Mouse (Mus musculus) liver, adult 2 months (tissue): ENCODE results near the gene Musk. TPM values are rescaled to one million over a fixed set of nuclear protein-coding genes. Genes with fewer than 3 reads are reported as not detected.

Experiments used
- DNase-seq: peaks from one replicate; pipeline ENCODE4 v3.0.0-alpha.2; 2011; ENCODE audit warnings: low read depth, low spot score; ENCODE audit errors: extremely low read depth
- H3K27ac ChIP-seq: fragments of 200-500 bp; replicated peaks from 2 replicates; pipeline ENCODE4 v1.5.1; 2012; ENCODE audit warnings: low read depth, mild to moderate bottlenecking, control low read depth, inconsistent platforms, low read length; ENCODE audit not compliant: insufficient read depth
- H3K27me3 ChIP-seq: fragments of 200-500 bp; 2 replicates; pipeline ENCODE4 v1.6.1; 2012; ENCODE audit warnings: mild to moderate bottlenecking, moderate library complexity, low read length, inconsistent platforms; ENCODE audit not compliant: control insufficient read depth, insufficient read depth
- H3K36me3 ChIP-seq: fragments of 200-500 bp; 2 replicates; pipeline ENCODE4 v1.6.1; 2012; ENCODE audit warnings: low read length, inconsistent platforms; ENCODE audit not compliant: control insufficient read depth, insufficient read depth
- H3K4me1 ChIP-seq: fragments of 200-500 bp; 2 replicates; pipeline ENCODE4 v1.6.1; 2011; ENCODE audit warnings: low read length; ENCODE audit not compliant: control insufficient read depth, insufficient read depth
- H3K4me3 ChIP-seq: fragments of 200-500 bp; 2 replicates; pipeline ENCODE4 v1.5.1; 2011; ENCODE audit warnings: low read depth, mild to moderate bottlenecking, control low read depth, low read length, moderate library complexity; ENCODE audit not compliant: insufficient read depth
- H3K79me2 ChIP-seq: fragments of 200-500 bp; 2 replicates; pipeline ENCODE4 v1.6.1; 2012; ENCODE audit warnings: inconsistent platforms, mild to moderate bottlenecking, low read length, moderate library complexity; ENCODE audit not compliant: control insufficient read depth, insufficient read depth
- H3K9ac ChIP-seq: fragments of 200-500 bp; 2 replicates; pipeline ENCODE4 v1.6.1; 2012; ENCODE audit warnings: low read depth, mild to moderate bottlenecking, control low read depth, inconsistent platforms, low read length
- CTCF ChIP-seq: fragments of 200-500 bp; IDR thresholded peaks from 2 replicates; pipeline ENCODE4 v1.5.1; 2011; ENCODE audit warnings: low read depth, low read length, control low read depth
- POLR2A ChIP-seq: fragments of 200-500 bp; IDR thresholded peaks from 2 replicates; pipeline ENCODE4 v1.6.1; 2011; ENCODE audit warnings: low read length, control low read depth; ENCODE audit not compliant: insufficient read depth; ENCODE audit errors: extremely low read depth
- WGBS: fragments of 180-500 bp; shearing (Covaris S2); methylation state at CpG from one replicate; pipeline ENCODE4 v1.1.7; 2018; 5-methylcytosine and 5-hydroxymethylcytosine counted together
- polyA plus RNA-seq: library from polyadenylated mRNA; depleted of rRNA; stranded (reverse); fragments of >200 nt; gene quantifications from 2 replicates; pipeline ENCODE4 v1.2.3, GENCODE M21; 2012
- total RNA-seq: library from RNA; depleted of rRNA; stranded (reverse); fragments of >200 nt; gene quantifications from 2 replicates; pipeline ENCODE4 v1.2.3, GENCODE M21; 2014

The Musk gene
- total and polyA plus RNA-seq, 2 experiments = not detected

DNA sequence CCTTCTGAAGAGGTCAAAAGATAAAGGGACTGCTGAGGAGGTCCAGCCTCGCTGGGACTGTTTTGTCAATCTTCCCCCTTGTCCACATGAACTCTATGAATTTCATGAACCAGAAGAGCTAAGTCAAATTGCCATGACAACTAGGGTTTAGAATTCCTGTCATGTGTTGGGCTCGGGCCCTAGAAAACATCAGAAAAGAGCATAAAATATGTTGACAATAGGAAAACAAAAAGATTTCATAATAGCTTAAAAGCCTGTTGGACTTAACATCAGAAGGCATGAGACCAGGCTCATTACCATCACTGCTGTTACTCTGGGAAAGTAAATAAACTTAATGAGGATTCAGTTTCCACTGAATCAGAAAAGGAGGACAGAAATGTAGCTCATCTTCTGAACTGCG, 46.6 kb downstream of the Musk start:
- no peak for DNase-seq
- H3K36me3 ChIP-seq = no peaks in the 10 kb centered on the region
- whole genome bisulfite sequencing = 72% methylated on average over 3 of the region's 3 CpGs
- H3K4me3 ChIP-seq = no peak overlapping the region
- H3K4me1 ChIP-seq = no peaks in the 10 kb centered on the region
- no peaks in the 10 kb centered on the region for H3K79me2 ChIP-seq
- no peak for TF ChIP-seq CTCF
- TF ChIP-seq POLR2A = no peak
- no peak overlapping the region for H3K9ac ChIP-seq
- H3K27ac ChIP-seq = no peak overlapping the region
- H3K27me3 ChIP-seq = no peaks in the 10 kb centered on the region

DNA sequence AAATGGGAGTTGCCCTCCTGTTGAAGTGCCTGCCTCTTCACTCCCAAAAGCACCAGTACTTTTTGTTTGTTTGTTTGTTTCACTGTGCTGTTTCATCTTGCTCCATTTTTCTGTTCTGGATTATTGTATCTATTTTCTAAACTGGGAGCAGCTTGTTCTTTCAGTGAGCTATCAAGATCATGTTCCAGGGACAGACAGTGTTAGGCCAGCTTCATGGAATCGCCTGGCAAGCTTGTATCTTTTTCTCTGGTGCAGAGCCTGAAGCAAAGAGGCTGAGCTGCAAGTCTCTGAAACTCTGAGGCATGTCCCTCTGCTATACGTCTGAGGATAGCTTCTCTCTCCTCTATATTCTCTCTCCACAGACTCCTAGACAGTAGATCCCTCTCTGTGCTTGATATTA, 50.5 kb downstream of the Musk start:
- Histone ChIP-seq H3K4me1 (no peaks in the 10 kb centered on the region), H3K36me3 (no peaks in the 10 kb centered on the region), H3K4me3 (no peak overlapping the region), H3K27me3 (no peaks in the 10 kb centered on the region), H3K9ac (no peak overlapping the region), H3K79me2 (no peaks in the 10 kb centered on the region), H3K27ac (no peak overlapping the region)
- WGBS = 83% methylated on average over 2 of the region's 2 CpGs
- no peak for TF ChIP-seq POLR2A
- no peak for TF ChIP-seq CTCF
- DNase-seq = no peak

DNA sequence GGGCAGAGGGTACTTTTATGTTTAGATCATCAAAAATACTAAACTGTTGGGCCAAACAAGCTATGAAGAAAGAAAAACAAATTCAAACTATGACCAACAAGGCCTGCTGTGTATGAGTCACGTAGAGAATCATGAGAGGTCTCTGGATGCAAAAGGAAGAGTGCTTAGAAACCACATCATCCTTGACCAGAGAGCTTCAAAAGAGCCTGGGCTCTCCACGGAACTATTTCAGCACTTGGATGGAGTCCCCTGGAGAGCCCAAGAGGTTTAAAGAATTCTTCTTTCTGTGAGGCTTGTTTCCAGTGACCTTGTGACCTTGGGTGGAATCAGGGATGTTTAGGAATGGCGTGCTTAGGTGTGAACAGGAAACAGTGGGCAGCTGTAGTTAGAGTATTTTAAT, 53.5 kb downstream of the Musk start:
- Histone ChIP-seq H3K79me2 (no peaks in the 10 kb centered on the region), H3K4me3 (no peak overlapping the region), H3K9ac (no peak overlapping the region), H3K27me3 (no peaks in the 10 kb centered on the region), H3K27ac (no peak overlapping the region), H3K4me1 (no peaks in the 10 kb centered on the region), H3K36me3 (no peaks in the 10 kb centered on the region)
- no peak for DNase-seq
- 61% methylated on average over 3 of the region's 3 CpGs for WGBS
- TF ChIP-seq CTCF = no peak
- TF ChIP-seq POLR2A = no peak

GRCm38 (mm10) chr4:58350206-58350605, 64.4 kb downstream of the Musk start:
- Histone ChIP-seq H3K4me1 (no peaks in the 10 kb centered on the region), H3K27me3 (no peaks in the 10 kb centered on the region), H3K4me3 (no peak overlapping the region), H3K36me3 (no peaks in the 10 kb centered on the region), H3K27ac (no peak overlapping the region), H3K9ac (no peak overlapping the region), H3K79me2 (no peaks in the 10 kb centered on the region)
- no peak for DNase-seq
- 86% methylated on average over 7 of the region's 7 CpGs for WGBS
- TF ChIP-seq POLR2A (no peak), CTCF (no peak)

- WGBS = 73% methylated on average over 10 of the region's 10 CpGs
- Histone ChIP-seq H3K4me1 (no peaks in the 10 kb centered on the region), H3K4me3 (no peak overlapping the region), H3K79me2 (no peaks in the 10 kb centered on the region), H3K27ac (no peak overlapping the region), H3K9ac (no peak overlapping the region), H3K27me3 (no peaks in the 10 kb centered on the region), H3K36me3 (no peaks in the 10 kb centered on the region)
- DNase-seq = no peak
- TF ChIP-seq CTCF (no peak), POLR2A (no peak)
Observed at GRCm38 (mm10) chr4:58351165-58351564, 65.4 kb downstream of the Musk start.

DNA sequence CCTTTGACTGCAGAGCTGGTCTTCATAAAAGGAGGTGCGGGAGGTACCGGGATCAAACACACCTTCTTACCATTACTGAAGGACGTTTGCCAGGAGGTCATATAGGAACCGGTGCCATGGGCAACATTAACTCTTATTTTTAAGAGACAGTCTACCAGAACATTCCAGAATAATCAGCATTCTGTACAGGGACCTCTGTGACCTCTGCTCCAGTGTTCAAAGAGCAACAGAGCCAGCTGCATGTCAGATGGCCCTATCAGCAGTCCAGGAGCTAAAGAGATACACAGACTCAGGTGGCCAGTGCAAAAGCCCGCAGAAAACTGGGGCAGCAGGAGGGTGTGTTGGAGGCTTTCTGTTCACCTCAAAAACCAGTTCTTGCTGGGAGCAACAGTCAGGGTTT, 65.8 kb downstream of the Musk start:
- TF ChIP-seq CTCF = no peak
- TF ChIP-seq POLR2A = no peak
- Histone ChIP-seq H3K4me3 (no peak overlapping the region), H3K9ac (no peak overlapping the region), H3K4me1 (no peaks in the 10 kb centered on the region), H3K79me2 (no peaks in the 10 kb centered on the region), H3K27ac (no peak overlapping the region), H3K27me3 (no peaks in the 10 kb centered on the region), H3K36me3 (no peaks in the 10 kb centered on the region)
- WGBS = 73% methylated on average over 5 of the region's 5 CpGs
- DNase-seq = no peak
